Mouse (Mus musculus) kidney, adult 2 months (tissue): Measurements from ENCODE around the gene Atp5f1.
"Not testable (repeated sequence)": the region's sequence is repeated elsewhere in the genome, so short reads cannot be mapped to it uniquely, and the experiment has no call there.

Experiments used
- CTCF ChIP-seq: fragments of 200-500 bp; conservative IDR thresholded peaks from 2 replicates; pipeline ENCODE4 v1.5.1; 2011; ENCODE audit warnings: low read depth, mild to moderate bottlenecking, control low read depth, low read length, moderate library complexity, mixed read lengths; ENCODE audit not compliant: insufficient read depth, insufficient read length
- POLR2A ChIP-seq: fragments of 200-500 bp; IDR thresholded peaks from one replicate; pipeline ENCODE4 v1.6.1; 2011; ENCODE audit warnings: low read depth, low read length, control low read depth

GRCm38 (mm10) chr3:106003360-106003759, 43.5 kb upstream of the Atp5f1 start:
- TF ChIP-seq POLR2A, CTCF: not testable (repeated sequence)
